Mouse (Mus musculus) right cerebral cortex, adult 2 months (tissue): ENCODE measurements around the gene Sowahd.

Source experiments
- DNase-seq, 2 experiments: peaks; one replicate each; pipeline ENCODE4 v3.0.0; 2021 to 2022; ENCODE audit warnings: low spot score in 2 of 2

Sowahd gene

DNA sequence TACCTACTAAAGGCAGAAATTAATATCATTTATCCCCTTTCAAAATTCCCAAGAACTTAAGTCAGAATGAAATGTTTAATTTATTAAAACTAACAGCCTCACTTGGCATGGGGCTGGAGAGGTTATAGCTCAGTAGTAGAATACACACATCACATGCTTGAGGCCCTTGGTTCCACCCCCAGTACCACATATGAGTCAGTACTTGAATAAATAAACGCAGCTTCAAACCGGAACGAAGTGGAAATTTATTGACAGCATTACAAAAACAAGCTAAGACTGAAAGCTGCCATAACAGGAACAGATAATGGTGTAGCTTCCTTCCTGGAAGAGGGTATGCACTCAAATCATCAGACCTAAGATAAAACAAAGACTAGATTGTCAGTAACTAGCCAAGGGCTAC, 42.8 kb downstream of the Sowahd start:
- no peak for DNase-seq

DNA sequence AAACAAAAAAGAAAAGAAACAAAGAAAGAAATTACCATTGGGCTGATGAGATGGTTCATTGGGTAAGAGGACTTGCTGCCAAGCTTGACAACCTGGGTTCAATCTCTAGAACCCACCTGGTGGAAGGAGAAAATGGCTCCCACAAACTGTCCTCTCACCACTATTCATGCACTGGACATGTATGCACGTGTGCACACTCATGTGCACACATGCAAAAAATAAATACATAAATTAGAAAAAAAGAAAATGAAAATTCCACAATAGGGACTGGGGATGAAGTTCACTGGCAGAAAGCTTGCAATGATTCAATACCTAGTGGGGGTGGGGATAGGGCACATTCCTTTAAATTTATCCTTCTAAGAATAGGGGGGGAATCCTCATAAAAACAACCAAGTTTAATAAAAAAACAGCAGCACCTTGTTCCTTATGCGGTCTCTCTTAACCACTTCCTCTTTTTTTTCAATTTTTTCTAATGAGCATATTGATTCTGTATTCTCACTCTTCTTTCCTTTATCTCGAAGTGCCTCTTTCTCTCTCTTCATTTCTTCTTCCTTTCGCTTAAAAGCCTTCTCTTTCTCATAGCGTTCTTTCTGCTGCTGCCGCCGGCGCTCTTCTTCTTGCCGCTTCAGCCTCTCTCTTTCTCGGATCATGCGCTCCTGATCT, 46.6 kb downstream of the Sowahd start:
- DNase-seq, result no peak

GRCm38 (mm10) chrX:37098681-37099080, 50.0 kb downstream of the Sowahd start:
- DNase-seq, result no peak
